Mouse (Mus musculus): ENCODE results near the gene Tenm1.

Tenm1 gene

DNA sequence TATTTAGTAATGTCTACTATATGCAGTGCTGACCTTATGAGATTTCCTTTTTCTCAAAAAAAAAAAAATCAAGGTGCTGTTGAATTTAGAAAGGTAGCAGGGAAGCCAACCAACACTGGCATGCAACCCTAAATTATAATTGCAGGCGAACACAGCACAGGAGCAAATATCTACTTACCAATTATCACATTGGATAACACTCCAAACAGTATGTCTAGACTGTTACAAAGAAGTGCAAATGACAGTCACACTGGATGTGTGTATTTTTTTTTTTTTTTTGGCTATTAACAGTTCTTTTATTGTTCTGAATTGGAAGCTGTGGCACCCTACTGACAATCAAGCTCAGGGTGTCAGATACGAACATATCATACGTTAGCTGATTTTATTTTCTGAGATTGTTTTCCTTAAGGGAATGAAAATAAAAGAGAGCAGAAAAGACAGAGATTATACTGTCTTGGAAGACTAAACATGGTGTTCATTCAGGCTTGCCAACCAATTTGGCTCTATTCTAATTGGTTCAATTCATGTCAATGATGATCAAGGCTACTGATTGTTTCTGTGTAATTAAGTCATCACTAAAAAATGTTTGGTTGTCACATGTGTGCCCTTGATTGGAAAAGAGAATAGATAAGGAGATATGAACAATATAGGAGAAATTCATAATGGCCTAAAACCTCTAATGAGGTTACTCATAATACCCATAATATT lies 710.7 kb downstream of the Tenm1 start:
- DNase-seq = no peak

DNA sequence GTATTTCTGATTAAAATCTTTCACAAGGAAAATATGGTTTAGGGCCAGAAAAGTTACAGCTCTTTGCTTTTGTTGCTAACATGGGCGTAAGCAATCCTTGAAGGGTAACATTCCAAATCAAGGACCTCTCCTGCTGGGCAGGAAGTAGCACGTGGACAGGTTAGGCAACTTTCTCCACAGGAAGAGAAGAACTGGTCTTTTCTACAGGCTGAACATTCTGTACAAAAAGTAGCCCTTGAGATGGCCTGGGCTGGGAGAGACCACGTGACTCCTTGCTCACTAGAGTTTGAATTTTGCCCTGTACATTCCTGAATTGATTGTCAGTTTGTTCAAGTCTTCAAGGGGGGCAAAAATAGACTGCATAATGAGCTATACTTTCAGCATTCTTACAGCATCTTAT lies 728.6 kb downstream of the Tenm1 start:
- peak; percentile 42 for DNase-seq

GRCm38 (mm10) chrX:42647131-42647530 lies 781.8 kb downstream of the Tenm1 start:
- no peak for DNase-seq

DNA sequence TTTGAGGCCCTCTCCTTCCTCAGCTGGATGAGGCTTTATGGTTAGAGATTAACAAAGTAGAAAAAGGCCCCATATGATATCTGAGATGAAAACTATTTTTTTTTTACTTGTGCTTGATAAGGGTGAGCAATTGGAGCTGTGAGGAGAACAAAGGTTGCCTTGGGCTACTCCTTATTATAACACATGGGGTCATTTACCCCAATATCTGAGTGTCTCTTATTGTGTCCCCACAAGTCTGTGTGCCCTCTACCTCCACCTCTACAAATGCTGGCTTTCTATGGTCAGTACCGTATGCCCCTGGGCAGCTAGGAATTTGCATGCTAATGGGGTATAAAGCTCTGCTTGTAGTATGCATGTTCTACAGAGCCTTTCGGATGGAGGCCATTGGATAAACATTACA lies 848.4 kb downstream of the Tenm1 start:
- DNase-seq = no peak

- no peak for DNase-seq
Measured at GRCm38 (mm10) chrX:42558683-42559082, 870.2 kb downstream of the Tenm1 start.

- DNase-seq = peak; percentile 52
Measured at GRCm38 (mm10) chrX:42557284-42557683, 871.6 kb downstream of the Tenm1 start.

GRCm38 (mm10) chrX:42548513-42548912 lies 880.4 kb downstream of the Tenm1 start:
- no peak for DNase-seq

DNA sequence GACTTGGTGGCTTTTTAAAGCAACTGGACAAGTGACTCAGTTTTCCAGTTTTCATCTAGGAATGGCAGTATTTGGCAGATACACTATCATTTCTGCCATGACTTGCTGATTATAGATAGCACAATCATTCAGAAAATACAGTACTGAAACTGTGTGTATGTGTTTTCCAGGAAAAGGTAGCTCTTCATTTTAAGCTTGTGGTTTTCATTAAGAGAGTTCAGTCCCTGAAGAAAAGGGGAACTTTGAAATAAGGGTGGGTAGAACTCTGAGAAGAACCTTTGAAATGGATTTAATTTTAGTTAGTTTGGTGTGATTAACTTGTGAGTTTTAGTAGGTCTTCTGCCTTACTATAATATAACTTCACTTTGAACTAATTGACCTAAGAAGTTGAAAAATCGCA lies 883.9 kb downstream of the Tenm1 start:
- DNase-seq = no peak

GRCm38 (mm10) chrX:42540756-42541053 lies 888.2 kb downstream of the Tenm1 start:
- DNase-seq = peak; percentile 77

- DNase-seq = peak; percentile 7
Measured at GRCm38 (mm10) chrX:42540030-42540755, 888.7 kb downstream of the Tenm1 start.

DNA sequence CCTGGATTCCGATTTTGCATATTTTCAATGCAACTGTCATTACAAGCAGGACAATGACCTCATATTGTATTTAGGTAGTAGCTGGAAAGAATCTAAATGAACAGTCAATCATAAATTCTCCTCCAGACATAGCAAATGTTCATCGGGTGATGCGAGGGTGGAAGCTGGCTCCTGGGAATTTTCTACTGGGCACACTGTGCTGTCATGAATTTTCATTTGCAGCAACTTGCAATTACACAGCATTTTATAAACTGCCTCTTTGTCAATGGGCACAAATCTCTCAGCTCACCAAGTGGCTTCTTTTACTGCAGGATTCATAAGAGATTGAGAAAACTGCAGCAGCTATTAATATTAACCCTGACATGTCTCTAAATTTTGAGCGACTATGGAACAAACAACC lies 898.2 kb downstream of the Tenm1 start:
- no peak for DNase-seq

GRCm38 (mm10) chrX:42522868-42523267 lies 906.1 kb downstream of the Tenm1 start:
- DNase-seq = no peak

GRCm38 (mm10) chrX:42512567-42512966 lies 916.4 kb downstream of the Tenm1 start:
- peak; percentile 15 for DNase-seq

- no peak for DNase-seq
Measured at GRCm38 (mm10) chrX:42511105-42511504, 917.8 kb downstream of the Tenm1 start.

GRCm38 (mm10) chrX:42502291-42503043 lies 926.5 kb downstream of the Tenm1 start, which contains the start of gene Sh2d1a:
TSS of gene Sh2d1a (plus strand) at chrX:42502453.
- no peak for DNase-seq

- no peak for DNase-seq
Measured at GRCm38 (mm10) chrX:42500538-42500937, 928.4 kb downstream of the Tenm1 start.

GRCm38 (mm10) chrX:42490336-42490735 lies 938.6 kb downstream of the Tenm1 start:
- no peak for DNase-seq

DNA sequence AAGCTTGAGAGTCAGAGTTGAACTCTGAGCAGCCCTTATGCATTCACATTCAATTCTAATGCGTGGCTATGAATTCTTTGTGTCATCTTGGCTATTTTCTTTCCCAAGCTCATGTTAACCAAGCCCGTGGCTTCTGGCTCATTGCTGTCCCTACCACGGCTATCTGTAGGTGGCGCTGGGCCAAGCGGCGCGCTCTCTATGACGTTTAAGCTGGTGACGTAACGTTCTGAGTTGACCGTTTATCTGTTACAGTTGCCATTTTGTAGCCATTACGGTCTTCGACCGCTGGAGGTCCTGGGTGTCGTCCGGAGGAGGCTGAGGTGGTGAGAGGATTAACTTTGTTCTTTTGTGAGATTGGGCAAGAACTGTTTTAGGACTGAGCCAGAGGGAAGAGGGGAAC lies 939.5 kb downstream of the Tenm1 start, which contains the start of gene Tex13c2:
TSS of gene Tex13c2 (plus strand) at position 246 of the 400 bp plus-strand sequence.
- no peak for DNase-seq
